12 mouse cellular contexts compared by ENCODE assay signal in the genomic region with DNA sequence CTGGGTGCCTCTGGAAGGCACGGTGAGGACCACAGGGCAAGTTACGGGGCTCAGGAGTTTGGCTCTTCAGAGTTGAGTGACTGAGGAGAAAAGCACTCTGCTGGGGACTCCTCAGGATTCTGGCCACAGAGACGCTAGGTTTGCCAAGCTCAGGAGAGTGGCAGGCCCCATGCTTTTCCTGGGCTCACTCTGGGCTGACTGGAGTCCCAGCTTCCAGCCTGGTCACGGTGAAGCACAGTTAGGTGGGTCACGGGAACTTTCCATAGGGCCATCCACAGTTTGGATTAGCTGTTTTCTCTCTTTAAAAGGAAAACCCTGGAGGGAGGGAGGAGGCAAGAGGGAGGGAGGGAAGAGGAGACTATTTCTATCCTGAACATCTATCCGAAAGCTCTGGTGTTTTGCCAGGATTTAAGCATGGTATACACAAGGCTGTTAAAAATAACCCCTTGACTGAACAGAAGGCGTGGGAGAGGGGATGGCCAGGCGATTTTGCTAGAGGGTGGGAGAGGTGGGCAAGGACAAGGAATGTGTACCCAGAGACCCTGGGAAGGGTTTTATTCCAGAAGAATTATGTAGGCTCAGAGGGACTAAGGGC. TPM values are rescaled to one million over a fixed set of nuclear protein-coding genes. Genes with fewer than 3 reads are reported as not detected.
DNase-seq lines count a peak whose midpoint lies in the region; ATAC-seq and TF ChIP-seq lines count a peak whose summit lies in the region.
"Had no signal": no experiment of that assay in that cellular context is flagged by ENCODE, and none has a peak within 500 bp of the region (broad histone marks: within the 10 kb centered on the region; RNA-seq: fewer than 3 reads in every experiment).

No protein-coding gene starts in this region.

- no peak overlapping the region for H3K4me2 ChIP-seq in lung, postnatal 0 days (replicated peaks; ENCODE audit: low read depth, low read length)
- H3K4me2 ChIP-seq in heart, embryonic 14.5 days (ENCODE audit: low read length) = 0 out of 2 replicates have a peak overlapping the region, but pooled peaks have one; percentile 9
- H3K4me2 ChIP-seq: forebrain, embryonic 12.5 days; liver, embryonic 13.5 days had no signal

- no peak overlapping the region for H3K9ac ChIP-seq in lung, postnatal 0 days (replicated peaks; ENCODE audit: low read depth)
- H3K9ac ChIP-seq in heart, embryonic 14.5 days (ENCODE audit: low read length) = peak overlapping the region; percentile 41
- H3K9ac ChIP-seq: forebrain, embryonic 12.5 days; liver, embryonic 13.5 days had no signal

- no peak for TF ChIP-seq EP300 in lung, postnatal 0 days (IDR thresholded peaks at IDR 0.05)

- no peak for TF ChIP-seq CTCF in lung, postnatal 0 days (IDR thresholded peaks at IDR 0.05)
- TF ChIP-seq CTCF in lung, adult 2 months (IDR thresholded peaks at IDR 0.05; ENCODE audit: insufficient read depth, low read length) = no peak

- peak; percentile 31; the same call in 1 of the 2 replicates for ATAC-seq in lung, postnatal 0 days
- ATAC-seq in heart, embryonic 14.5 days (ENCODE audit: insufficient number of reproducible peaks, insufficient read depth, low FRiP score, low read depth) = peak; percentile 64

- TF ChIP-seq POLR2A in lung, adult 2 months (IDR thresholded peaks at IDR 0.05; ENCODE audit: borderline replicate concordance, extremely low read depth, low read depth, low read length) = no peak

- WGBS in lung, postnatal 0 days = 58% methylated on average over 8 of the region's 8 CpGs
- WGBS in lung, adult 2 months = 75% methylated on average over 8 of the region's 8 CpGs
- WGBS in heart, embryonic 14.5 days = 31% methylated on average over 8 of the region's 8 CpGs

- no peaks in the 10 kb centered on the region for H3K36me3 ChIP-seq in lung, postnatal 0 days (ENCODE audit: insufficient read depth, low read length)
- H3K36me3 ChIP-seq in heart, embryonic 14.5 days (ENCODE audit: control insufficient read depth, insufficient read depth, low read length) = no peaks in the 10 kb centered on the region
- H3K36me3 ChIP-seq: forebrain, embryonic 12.5 days; liver, embryonic 13.5 days had no signal

- peak; percentile 25 to 38 for DNase-seq in heart, adult 18-20 months
- no peak for DNase-seq in heart, adult 8-10 months (ENCODE audit: low spot score)
- peak; percentile 51 for DNase-seq in lung, postnatal 0 days (ENCODE audit: low spot score)
- DNase-seq in lung, adult 2 months = no peak
- DNase-seq in right cerebral cortex, postnatal 25 days = peak; percentile 17
- DNase-seq in adrenal gland, postnatal 25 days = no peak
- no peak for DNase-seq in layer of hippocampus, adult 11-12 months (ENCODE audit: low spot score)
- DNase-seq: kidney, postnatal 14 days; liver, embryonic 13.5 days; thymus, postnatal 36 days had no signal

- no peak overlapping the region for H3K27ac ChIP-seq in lung, postnatal 0 days (ENCODE audit: low read length)
- H3K27ac ChIP-seq in heart, embryonic 14.5 days (replicated peaks in 1 of 2; ENCODE audit: control insufficient read depth in 1 of 2, insufficient read depth in 1 of 2, low read depth in 2 of 2, low read length in 2 of 2) = peak overlapping the region; percentile 74 to 92
- H3K27ac ChIP-seq: forebrain, embryonic 12.5 days; liver, embryonic 13.5 days had no signal

- no peaks in the 10 kb centered on the region for H3K27me3 ChIP-seq in lung, postnatal 0 days (replicated peaks; ENCODE audit: insufficient read depth, low read length)
- H3K27me3 ChIP-seq in heart, embryonic 14.5 days (ENCODE audit: control insufficient read depth, insufficient read depth, low read length) = no peaks in the 10 kb centered on the region
- H3K27me3 ChIP-seq: forebrain, embryonic 12.5 days; liver, embryonic 13.5 days had no signal

- H3K9me3 ChIP-seq in lung, postnatal 0 days (ENCODE audit: low read length) = no peaks in the 10 kb centered on the region
- H3K9me3 ChIP-seq in heart, embryonic 14.5 days (ENCODE audit: control insufficient read depth, low read length) = no peaks in the 10 kb centered on the region
- H3K9me3 ChIP-seq: forebrain, embryonic 12.5 days; liver, embryonic 13.5 days had no signal

- H3K4me1 ChIP-seq in lung, postnatal 0 days (ENCODE audit: insufficient read depth, low read depth, low read length) = peaks cover 9% of the 10 kb centered on the region; the same call in 1 of the 2 replicates
- peaks cover 4% of the 10 kb centered on the region; the same call in 1 of the 2 replicates for H3K4me1 ChIP-seq in lung, adult 2 months (ENCODE audit: control insufficient read depth, insufficient read depth, low read length)
- peaks cover 39 to 48% of the 10 kb centered on the region in 2 experiments for H3K4me1 ChIP-seq in heart, embryonic 14.5 days (ENCODE audit: control insufficient read depth in 2 of 2, insufficient read depth in 2 of 2, low read length in 2 of 2)
- H3K4me1 ChIP-seq: forebrain, embryonic 12.5 days had no signal

- no peak overlapping the region for H3K4me3 ChIP-seq in lung, postnatal 0 days (ENCODE audit: low read depth, low read length)
- H3K4me3 ChIP-seq in lung, adult 2 months (replicated peaks; ENCODE audit: extremely low read depth, low read depth, low read length) = no peak overlapping the region
- H3K4me3 ChIP-seq in heart, embryonic 14.5 days (ENCODE audit: control insufficient read depth in 1 of 2, insufficient read depth in 1 of 2, low read depth in 1 of 2, low read length in 2 of 2) = no peak overlapping the region
- H3K4me3 ChIP-seq: forebrain, embryonic 12.5 days; liver, embryonic 13.5 days had no signal

RNA-seq across cellular contexts. Expression of a gene that starts 55.5 kb away (rescaled TPM):
- total RNA-seq in heart, adult 18-20 months (2021) = under 1 TPM in 1 of 2 experiments, not detected in 1; 0.33 TPM
- under 1 TPM in 1 of 4 experiments, not detected in 3; 0.34 TPM for total RNA-seq in heart, adult 8-10 months (2022)
- polyA plus RNA-seq in lung, postnatal 0 days (2015; fragmentation: Nextera tagmentation; extraction: Ambion mirVana) = 3.2 and 3.5 TPM in 2 replicates
- polyA plus RNA-seq in lung, adult 2 months (2012; rRNA removed) = 2.7 and 3.8 TPM in 2 replicates
- 0.81 and 0.85 TPM in 2 replicates for polyA plus RNA-seq in heart, embryonic 14.5 days (2014; fragmentation: Nextera tagmentation; extraction: Ambion mirVana)
- total RNA-seq in adrenal gland, postnatal 25 days (2021) = 0.33 TPM in 1 of 2 replicates, not detected in the other

Comparison
In these comparisons a context has a peak if more than half of its experiments do, and no peak if none do; other contexts are left out.
1. DNase-seq: peak in heart, adult 18-20 months (2 of 2), lung, postnatal 0 days (single experiment) and right cerebral cortex, postnatal 25 days (single experiment); none in heart, adult 8-10 months (single experiment), lung, adult 2 months (single experiment), adrenal gland, postnatal 25 days (single experiment) and layer of hippocampus, adult 11-12 months (single experiment).